Mouse (Mus musculus): ENCODE results near the gene Rpa1.

Gene Rpa1

GRCm38 (mm10) chr11:75261730-75262129 is 86.4 kb downstream of the Rpa1 start:
- DNase-seq: no peak

- DNase-seq: no peak
Measured at GRCm38 (mm10) chr11:75261016-75261415, 87.1 kb downstream of the Rpa1 start.

GRCm38 (mm10) chr11:75259996-75260561 is 88.0 kb downstream of the Rpa1 start:
- no peak for DNase-seq

DNA sequence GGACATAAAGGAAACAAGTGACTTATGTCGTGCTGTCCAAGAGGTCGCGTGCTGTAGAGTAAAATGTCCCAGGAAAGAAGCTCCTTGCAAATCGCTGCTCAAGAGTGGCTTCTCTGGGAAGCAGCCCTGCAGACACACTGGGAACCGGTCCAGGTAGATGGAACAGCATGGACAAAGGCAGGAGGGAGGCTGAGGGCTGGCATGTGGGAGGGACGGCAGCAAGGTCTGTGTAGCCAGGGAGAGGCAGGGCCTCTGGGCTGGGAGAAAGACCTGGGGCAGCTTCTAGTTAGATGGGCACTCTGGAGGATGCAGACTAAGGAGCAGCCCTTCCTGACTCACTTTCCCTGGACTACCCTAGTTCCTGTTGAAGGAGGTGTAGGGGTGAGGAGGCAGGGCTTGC is 88.7 kb downstream of the Rpa1 start:
- no peak for DNase-seq

- no peak for DNase-seq
Measured at GRCm38 (mm10) chr11:75257056-75257648, 91.0 kb downstream of the Rpa1 start.

GRCm38 (mm10) chr11:75255330-75255729 is 92.8 kb downstream of the Rpa1 start:
- DNase-seq: no peak

- peak; percentile 12 to 17 for DNase-seq
Measured at GRCm38 (mm10) chr11:75254252-75254912, 93.7 kb downstream of the Rpa1 start.

DNA sequence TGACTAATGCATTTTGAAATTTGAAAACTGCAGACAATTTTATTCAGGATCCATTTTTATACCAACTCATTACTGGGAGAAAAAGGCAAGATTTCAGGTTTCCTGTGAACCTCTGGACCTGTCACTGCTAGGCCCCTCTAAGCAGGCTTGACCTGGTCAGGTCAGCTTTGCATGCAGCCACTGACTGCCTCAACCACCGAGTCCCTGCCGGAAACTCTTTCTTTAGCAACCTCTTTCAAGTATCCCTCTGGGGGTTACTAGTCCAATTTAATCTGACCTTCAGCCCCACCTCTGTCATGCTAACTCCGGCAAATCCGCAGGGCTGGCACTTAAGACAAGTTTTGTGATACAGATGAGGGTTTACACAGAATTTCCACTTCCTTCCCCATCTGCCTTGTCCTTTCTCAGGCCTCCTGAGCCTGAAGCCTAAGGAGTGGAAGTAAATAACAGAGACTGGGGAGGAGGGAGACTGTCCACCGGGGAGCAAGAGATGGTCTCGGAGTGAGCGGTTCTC is 96.5 kb downstream of the Rpa1 start:
- no peak for DNase-seq

GRCm38 (mm10) chr11:75251006-75251512 is 97.1 kb downstream of the Rpa1 start:
- DNase-seq: no peak

DNA sequence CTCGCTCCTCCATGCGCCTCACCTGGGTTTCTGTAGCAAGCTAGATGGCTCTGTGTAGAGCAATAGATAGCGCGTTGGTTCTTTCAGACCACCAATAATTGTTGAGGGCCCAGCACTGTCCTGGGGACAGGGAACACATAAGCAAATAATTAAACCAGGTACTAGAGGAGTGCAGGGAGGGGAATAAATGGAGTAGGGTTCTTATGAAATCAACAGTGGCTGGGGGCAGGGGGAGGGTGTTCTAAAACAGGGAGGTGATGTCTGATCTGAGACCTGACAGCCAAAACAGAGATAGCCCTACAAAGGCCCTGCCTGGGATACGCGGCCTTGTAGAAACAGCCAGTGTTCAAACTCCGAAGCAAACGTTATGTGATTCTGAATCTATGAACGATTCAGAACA is 98.5 kb downstream of the Rpa1 start:
- DNase-seq: no peak
